Mouse (Mus musculus) MEL (cell line): ENCODE measurements around the gene Ngrn. TPM values are rescaled to one million over a fixed set of nuclear protein-coding genes. Genes with fewer than 3 reads are reported as not detected.
A peak's percentile ranks its signal among the peaks of the same experiment; 100 is the strongest.

ENCODE experiments used
- DNase-seq: peaks from one replicate; pipeline ENCODE4 v3.0.0; 2011; ENCODE audit warnings: low read depth, low spot score
- H3K27ac ChIP-seq: 2 replicates; pipeline ENCODE4 v1.5.1; 2012; ENCODE audit warnings: low read depth, mild to moderate bottlenecking, control low read depth, low read length, moderate library complexity; ENCODE audit not compliant: control insufficient read depth
- H3K27me3 ChIP-seq, 2 experiments: fragments of 150-350 bp in 1 of 2; sonication (generic) in 1 of 2; 2 replicates each; pipeline ENCODE4 v1.6.1; 2012; ENCODE audit warnings: low read length in 2 of 2, mild to moderate bottlenecking in 2 of 2, improper control_type of control experiment in 1 of 2, moderate library complexity in 1 of 2; ENCODE audit not compliant: insufficient read depth in 2 of 2, control insufficient read depth in 1 of 2
- H3K36me3 ChIP-seq, 2 experiments: 2 replicates each; pipeline ENCODE4 v1.6.1; 2012 to 2014; ENCODE audit warnings: low read length in 2 of 2, improper control_type of control experiment in 1 of 2, inconsistent platforms in 1 of 2, mild to moderate bottlenecking in 1 of 2; ENCODE audit not compliant: insufficient read depth in 2 of 2, control insufficient read depth in 1 of 2
- H3K4me1 ChIP-seq, 2 experiments: fragments of 150-350 bp in 1 of 2; sonication (generic) in 1 of 2; 2 replicates each; pipeline ENCODE4 v1.6.1; 2012; ENCODE audit warnings: low read length in 2 of 2, improper control_type of control experiment in 1 of 2, mild to moderate bottlenecking in 1 of 2; ENCODE audit not compliant: insufficient read depth in 2 of 2, control insufficient read depth in 1 of 2
- H3K4me3 ChIP-seq, 2 experiments: fragments of 150-350 bp in 1 of 2; sonication (generic) in 1 of 2; 2 replicates each; pipeline ENCODE4 v1.5.1; 2012; ENCODE audit warnings: low read depth in 2 of 2, low read length in 2 of 2, mild to moderate bottlenecking in 2 of 2, moderate library complexity in 2 of 2, control low read depth in 1 of 2, improper control_type of control experiment in 1 of 2; ENCODE audit not compliant: control insufficient read depth in 1 of 2, insufficient read depth in 1 of 2
- H3K79me2 ChIP-seq: 2 replicates; pipeline ENCODE4 v1.6.1; 2012; ENCODE audit warnings: mild to moderate bottlenecking, low read length, moderate library complexity; ENCODE audit not compliant: control insufficient read depth, poor library complexity, insufficient read depth
- H3K9ac ChIP-seq: 2 replicates; pipeline ENCODE4 v1.6.1; 2012; ENCODE audit warnings: low read depth, mild to moderate bottlenecking, control low read depth, low read length, moderate library complexity; ENCODE audit not compliant: control insufficient read depth, poor library complexity, severe bottlenecking
- H3K9me3 ChIP-seq: fragments of 150-350 bp; sonication (generic); replicated peaks from 2 replicates; pipeline ENCODE4 v1.6.1; 2012; ENCODE audit warnings: mild to moderate bottlenecking, low read length, improper control_type of control experiment, moderate library complexity; ENCODE audit not compliant: insufficient read depth
- BHLHE40 ChIP-seq: IDR thresholded peaks from 2 replicates; pipeline ENCODE4 v1.6.1; 2012; ENCODE audit warnings: low read depth, mild to moderate bottlenecking, inconsistent platforms, low read length, improper control_type of control experiment, borderline replicate concordance
- E2F4 ChIP-seq: IDR thresholded peaks from 2 replicates; pipeline ENCODE4 v1.6.1; 2011; ENCODE audit warnings: low read depth, low read length, improper control_type of control experiment, borderline replicate concordance
- EP300 ChIP-seq, 2 experiments: IDR thresholded peaks; 2 replicates each; pipeline ENCODE4 v1.6.1; 2011; ENCODE audit warnings: improper control_type of control experiment in 2 of 2, low read length in 2 of 2, low read depth in 1 of 2, mild to moderate bottlenecking in 1 of 2
- ETS1 ChIP-seq: IDR thresholded peaks from 2 replicates; pipeline ENCODE4 v1.6.1; 2012; ENCODE audit warnings: low read depth, mild to moderate bottlenecking, inconsistent platforms, low read length, improper control_type of control experiment, moderate library complexity
- GATA1 ChIP-seq: IDR thresholded peaks from 2 replicates; pipeline ENCODE4 v1.6.1; 2011; ENCODE audit warnings: low read depth, low read length, improper control_type of control experiment
- HCFC1 ChIP-seq: IDR thresholded peaks from 2 replicates; pipeline ENCODE4 v1.6.1; 2012; ENCODE audit warnings: low read depth, mild to moderate bottlenecking, inconsistent platforms, low read length, improper control_type of control experiment, moderate library complexity
- MAFK ChIP-seq: IDR thresholded peaks from 2 replicates; pipeline ENCODE4 v1.6.1; 2011; ENCODE audit warnings: low read depth, mild to moderate bottlenecking, low read length, improper control_type of control experiment, borderline replicate concordance
- MAX ChIP-seq: IDR thresholded peaks from 2 replicates; pipeline ENCODE4 v1.6.1; 2011; ENCODE audit warnings: low read length, improper control_type of control experiment
- MAZ ChIP-seq: IDR thresholded peaks from 2 replicates; pipeline ENCODE4 v1.6.1; 2012; ENCODE audit warnings: low read depth, mild to moderate bottlenecking, inconsistent platforms, low read length, improper control_type of control experiment
- MXI1 ChIP-seq: IDR thresholded peaks from 2 replicates; pipeline ENCODE4 v1.6.1; 2011; ENCODE audit warnings: mild to moderate bottlenecking, low read depth, low read length, improper control_type of control experiment
- MYB ChIP-seq: IDR thresholded peaks from 2 replicates; pipeline ENCODE4 v1.6.1; 2011; ENCODE audit warnings: mild to moderate bottlenecking, low read depth, low read length, improper control_type of control experiment
- MYC ChIP-seq: IDR thresholded peaks from 2 replicates; pipeline ENCODE4 v1.6.1; 2011; ENCODE audit warnings: low read depth, mild to moderate bottlenecking, low read length, improper control_type of control experiment, moderate library complexity
- NELFE ChIP-seq: IDR thresholded peaks from 2 replicates; pipeline ENCODE4 v1.6.1; 2011; ENCODE audit warnings: low read depth, low read length, improper control_type of control experiment
- RCOR1 ChIP-seq: IDR thresholded peaks from 2 replicates; pipeline ENCODE4 v1.6.1; 2012; ENCODE audit warnings: low read depth, mild to moderate bottlenecking, inconsistent platforms, low read length, improper control_type of control experiment
- SIN3A ChIP-seq: IDR thresholded peaks from 2 replicates; pipeline ENCODE4 v1.6.1; 2012; ENCODE audit warnings: low read length, improper control_type of control experiment, inconsistent platforms
- TBP ChIP-seq: IDR thresholded peaks from 2 replicates; pipeline ENCODE4 v1.8.0; 2011; ENCODE audit warnings: low read depth, low read length, improper control_type of control experiment
- USF1 ChIP-seq: IDR thresholded peaks from 2 replicates; pipeline ENCODE4 v1.6.1; 2014; ENCODE audit warnings: low read depth, mild to moderate bottlenecking, inconsistent platforms, low read length, improper control_type of control experiment, moderate library complexity
- USF2 ChIP-seq, 2 experiments: IDR thresholded peaks; 2 replicates each; pipeline ENCODE4 v1.6.1; 2011 to 2012; ENCODE audit warnings: improper control_type of control experiment in 2 of 2, low read length in 2 of 2, borderline replicate concordance in 1 of 2, inconsistent platforms in 1 of 2, low read depth in 1 of 2, mild to moderate bottlenecking in 1 of 2; ENCODE audit not compliant: insufficient read depth in 1 of 2
- ZKSCAN1 ChIP-seq: IDR thresholded peaks from 2 replicates; pipeline ENCODE4 v1.6.1; 2012; ENCODE audit warnings: low read depth, mild to moderate bottlenecking, inconsistent platforms, low read length, improper control_type of control experiment, moderate library complexity
- ZNF384 ChIP-seq: IDR thresholded peaks from 2 replicates; pipeline ENCODE4 v1.6.1; 2012; ENCODE audit warnings: low read depth, mild to moderate bottlenecking, inconsistent platforms, low read length, improper control_type of control experiment
- polyA plus RNA-seq, 2 experiments: library from polyadenylated mRNA; stranded (reverse) in 1 of 2; unstranded in 1 of 2; fragments of >175 nt in 1 of 2; fragments of >200 nt in 1 of 2; gene quantifications; 2 replicates each; pipeline versions ENCODE4 v1.2.1 to v1.2.4; 2012; ENCODE audit warnings: low replicate concordance in 2 of 2, low read depth in 1 of 2; ENCODE audit not compliant: insufficient read length in 2 of 2, insufficient read depth in 1 of 2, missing spikeins in 1 of 2
- total RNA-seq: library from RNA; depleted of rRNA; stranded (reverse); fragments of 300-350 nt; gene quantifications from 2 replicates; pipeline ENCODE4 v1.2.3, GENCODE M21; 2012

Ngrn gene
- total and polyA plus RNA-seq, 3 experiments: 37.2 to 48.0 TPM; not detected in 1

GRCm38 (mm10) chr7:80246148-80246721, 14.8 kb upstream of the Ngrn start, which contains the start of gene Ttll13 (continued):
- TF ChIP-seq USF1 (no peak), NELFE (peak; percentile 32; the same call in 1 of the 2 replicates), HCFC1 (peak; percentile 98), MAX (no peak), E2F4 (0 out of 2 replicates have a peak, but pooled peaks have one; percentile 26), SIN3A (peak; percentile 78), ZNF384 (no peak), MAFK (no peak), ZKSCAN1 (no peak), MYB (peak; percentile 69)

GRCm38 (mm10) chr7:80246859-80247258, 14.2 kb upstream of the Ngrn start:
- Histone ChIP-seq H3K4me3 (peak overlapping the region in 1 of 2 experiments; percentile 77; a peak in 1 of 4 replicates), H3K4me1 (peaks cover 4 to 7% of the 10 kb centered on the region in 2 experiments; a peak in 3 of 4 replicates), H3K9me3 (no peaks in the 10 kb centered on the region), H3K9ac (no peak overlapping the region), H3K27me3 (no peaks in the 10 kb centered on the region), H3K36me3 (peaks cover 0 to 9% of the 10 kb centered on the region in 2 experiments; a peak in 2 of 4 replicates), H3K27ac (no peak overlapping the region), H3K79me2 (no peaks in the 10 kb centered on the region; the same call in 1 of the 2 replicates)
- peak; percentile 79 for DNase-seq
- TF ChIP-seq GATA1: peak; percentile 74
- no peak for TF ChIP-seq HCFC1
- TF ChIP-seq RCOR1: no peak
- peak; percentile 97 for TF ChIP-seq TBP
- peak; percentile 43; the same call in 1 of the 2 replicates for TF ChIP-seq ETS1
- TF ChIP-seq EP300 (IDR thresholded peaks at IDR 0.05; ENCODE audit: low read depth in 1 of 2, low read length in 2 of 2): peak; percentile 43 to 46; a peak in 2 of 4 replicates
- peak; percentile 33; the same call in 1 of the 2 replicates for TF ChIP-seq BHLHE40
- TF ChIP-seq MAZ: no peak
- TF ChIP-seq SIN3A: 0 out of 2 replicates have a peak, but pooled peaks have one; percentile 36
- TF ChIP-seq MXI1: peak; percentile 56; the same call in 1 of the 2 replicates
- TF ChIP-seq MYB: no peak
- no peak for TF ChIP-seq USF2 (IDR thresholded peaks at IDR 0.05; ENCODE audit: borderline replicate concordance in 1 of 2, insufficient read depth in 1 of 2, low read depth in 1 of 2, low read length in 2 of 2)
- TF ChIP-seq ZKSCAN1: no peak
- TF ChIP-seq MYC: 0 out of 2 replicates have a peak, but pooled peaks have one; percentile 3
